Mouse (Mus musculus): ENCODE results near the gene Lgals4.
A peak's percentile ranks its signal among the peaks of the same experiment; 100 is the strongest.
"Not testable (repeated sequence)": the region's sequence is repeated elsewhere in the genome, so short reads cannot be mapped to it uniquely, and the experiment has no call there.

Gene Lgals4

DNA sequence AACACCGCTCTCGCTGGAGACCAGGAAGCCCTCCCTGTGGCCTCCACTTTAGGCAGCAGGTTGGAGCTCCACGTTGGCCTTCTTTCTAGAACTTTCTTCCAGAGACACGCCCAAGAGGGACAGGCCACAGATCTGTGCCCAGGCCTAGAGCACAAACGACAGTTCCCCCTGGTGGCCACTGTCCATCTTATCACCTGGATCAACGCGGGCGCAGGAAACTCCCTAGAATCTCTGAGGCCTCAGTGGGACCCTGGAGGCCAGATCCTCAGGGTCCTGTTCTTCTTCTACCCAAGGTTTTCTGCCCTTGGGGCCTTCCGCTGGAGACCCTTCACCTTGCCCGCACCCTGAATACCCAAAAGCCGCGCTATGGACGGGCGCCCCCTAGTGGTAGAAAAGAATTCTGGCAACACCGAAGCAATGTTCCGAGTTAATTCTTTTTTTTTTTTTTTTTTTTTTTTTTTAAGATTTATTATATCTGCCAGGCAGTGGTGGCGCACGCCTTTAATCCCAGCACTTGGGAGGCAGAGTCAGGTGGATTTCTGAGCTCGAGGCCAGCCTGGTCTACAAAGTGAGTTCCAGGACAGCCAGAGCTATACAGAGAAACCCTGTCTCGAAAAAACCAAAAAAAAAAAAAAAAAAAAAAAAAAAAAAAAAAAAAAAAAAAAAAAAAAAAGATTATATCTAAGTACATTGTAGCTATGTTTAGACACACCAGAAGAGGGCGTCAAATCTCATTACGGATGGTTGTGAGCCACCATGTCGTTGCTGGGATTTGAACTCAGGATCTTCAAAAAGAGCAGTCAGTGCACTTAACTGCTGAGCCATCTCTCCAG is 34.1 kb downstream of the Lgals4 start:
- DNase-seq, result peak; percentile 40 to 58

DNA sequence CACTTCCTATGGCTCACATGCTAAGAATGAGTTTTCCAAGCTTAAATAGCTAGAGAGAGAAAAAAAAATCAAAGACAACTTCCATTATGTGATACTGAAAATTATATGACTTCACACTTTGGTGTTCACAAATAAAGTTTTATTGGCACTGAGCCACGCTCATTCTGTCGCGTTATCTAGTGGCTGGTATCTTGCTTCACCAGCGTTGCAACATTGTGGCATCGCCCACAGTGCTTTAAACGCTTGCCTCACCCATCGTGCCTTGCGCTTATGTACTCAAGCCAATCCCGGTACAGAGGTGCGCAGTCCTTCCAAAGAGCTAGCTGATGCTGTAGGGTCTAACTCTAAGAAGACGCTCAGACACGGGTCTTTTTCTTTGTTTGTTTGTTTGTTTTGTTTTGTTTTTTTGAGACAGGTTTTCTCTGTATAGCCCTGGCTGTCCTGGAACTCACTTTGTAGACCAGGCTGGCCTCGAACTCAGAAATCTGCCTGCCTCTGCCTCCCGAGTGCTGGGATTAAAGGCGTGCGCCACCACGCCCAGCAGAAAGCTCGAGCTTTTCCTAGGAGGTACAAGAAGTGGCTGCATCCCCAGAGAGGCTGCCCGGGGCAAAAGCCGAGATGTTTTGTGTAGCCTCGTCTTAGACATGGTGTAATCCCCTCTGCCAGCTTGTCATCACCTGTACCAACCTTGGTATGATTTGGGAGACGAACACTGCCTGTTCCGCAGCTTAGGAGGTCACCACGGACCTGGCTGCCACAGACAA is 37.4 kb downstream of the Lgals4 start:
- DNase-seq, result no peak

DNA sequence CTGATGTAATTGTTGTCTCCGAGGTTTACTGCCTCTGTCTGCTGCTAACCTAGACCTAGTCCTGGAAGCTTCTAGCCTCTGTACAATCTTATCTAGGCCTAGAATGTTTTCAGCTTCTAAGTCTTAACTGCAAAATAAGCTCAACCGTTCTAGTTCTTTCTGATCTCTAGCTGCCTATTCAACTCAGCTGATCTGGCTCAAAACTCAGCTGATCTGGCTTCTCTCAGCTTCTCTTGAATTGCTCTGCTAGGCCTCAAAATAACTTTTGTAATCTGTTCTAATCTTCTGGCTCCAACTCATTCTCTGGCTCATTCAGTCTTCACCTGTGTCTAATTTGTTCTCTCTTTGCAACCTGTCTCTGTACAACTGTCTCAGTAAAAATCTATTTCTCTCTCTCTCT is 40.9 kb downstream of the Lgals4 start:
- no peak for DNase-seq

DNA sequence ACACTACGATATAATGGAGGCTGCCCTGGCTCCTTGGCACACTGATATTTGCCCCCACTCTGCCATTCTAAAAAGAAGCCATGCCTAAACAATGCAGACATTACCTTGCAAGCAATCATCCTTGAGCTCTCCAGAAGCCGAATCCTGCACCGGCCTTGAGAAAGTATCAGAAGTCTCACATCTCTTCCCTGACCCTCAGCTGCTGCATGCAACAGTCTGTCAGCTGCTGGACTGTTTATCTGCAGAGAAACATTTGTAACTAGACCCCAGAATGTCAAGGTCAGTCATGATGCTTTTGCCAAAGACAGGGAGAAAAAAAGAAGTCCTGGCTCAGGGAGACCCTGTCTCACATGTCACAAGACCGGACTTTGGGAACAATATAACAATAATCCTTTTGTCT is 42.4 kb downstream of the Lgals4 start:
- DNase-seq, result no peak

DNA sequence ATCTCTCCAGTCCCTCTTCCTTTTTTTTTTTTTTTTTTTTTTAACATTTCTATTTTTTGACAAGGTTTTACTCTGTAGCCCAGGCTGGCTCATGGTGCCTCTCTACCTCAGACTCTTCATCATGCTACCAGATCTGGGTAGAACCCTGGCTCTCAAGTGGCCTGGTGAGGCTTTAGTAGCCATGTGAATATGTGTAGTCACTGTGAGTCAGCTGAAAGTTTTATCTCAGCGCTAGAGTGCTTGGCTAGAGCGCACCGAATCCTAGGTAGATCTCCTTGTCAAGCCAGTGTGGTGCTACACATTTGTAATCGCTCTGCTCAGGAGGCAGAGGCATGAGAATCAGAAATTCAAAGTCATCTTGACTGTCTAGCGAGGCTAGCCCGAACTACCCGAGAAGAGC is 43.5 kb downstream of the Lgals4 start:
- DNase-seq, result no peak

DNA sequence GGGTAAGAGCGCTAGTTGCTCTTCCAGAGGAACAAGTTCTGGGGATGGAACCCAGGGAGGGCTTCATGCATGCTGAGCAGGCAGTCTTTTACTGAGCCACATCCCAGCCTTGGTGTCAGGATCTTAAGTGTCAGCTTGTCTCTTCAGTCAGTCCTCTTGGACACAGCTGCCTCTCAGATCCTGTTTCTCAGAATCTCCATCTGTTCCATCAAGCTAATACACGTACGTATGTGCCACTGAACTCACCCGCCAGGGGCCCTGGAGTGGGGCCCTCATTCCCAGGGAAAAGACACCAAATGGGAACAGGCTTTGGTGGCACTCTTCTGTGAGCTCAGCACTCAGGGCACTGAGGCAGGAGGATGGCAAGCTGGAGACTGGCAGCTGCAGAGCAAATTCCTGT is 44.2 kb downstream of the Lgals4 start:
- no peak for DNase-seq

DNA sequence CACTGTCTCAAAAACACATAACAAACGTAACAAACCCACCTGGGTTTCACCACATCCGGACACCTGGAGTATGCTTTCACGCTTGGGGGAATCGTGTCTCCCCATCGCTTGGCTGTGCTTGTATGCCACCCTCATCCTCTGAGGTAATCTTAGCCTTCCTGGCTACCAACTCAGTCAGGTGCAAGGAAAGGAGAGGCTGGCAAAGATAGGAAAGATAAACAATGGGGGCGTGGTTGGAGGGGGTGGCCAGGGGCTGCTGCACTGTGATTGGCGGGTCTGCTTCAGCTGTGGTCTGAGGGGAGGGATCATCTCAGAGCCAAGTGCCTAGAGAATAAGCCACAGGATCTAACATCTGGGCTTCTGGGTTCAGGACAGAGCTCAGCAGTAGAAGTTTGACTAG is 46.0 kb downstream of the Lgals4 start:
- DNase-seq, result peak in 1 of 2 experiments; percentile 56

DNA sequence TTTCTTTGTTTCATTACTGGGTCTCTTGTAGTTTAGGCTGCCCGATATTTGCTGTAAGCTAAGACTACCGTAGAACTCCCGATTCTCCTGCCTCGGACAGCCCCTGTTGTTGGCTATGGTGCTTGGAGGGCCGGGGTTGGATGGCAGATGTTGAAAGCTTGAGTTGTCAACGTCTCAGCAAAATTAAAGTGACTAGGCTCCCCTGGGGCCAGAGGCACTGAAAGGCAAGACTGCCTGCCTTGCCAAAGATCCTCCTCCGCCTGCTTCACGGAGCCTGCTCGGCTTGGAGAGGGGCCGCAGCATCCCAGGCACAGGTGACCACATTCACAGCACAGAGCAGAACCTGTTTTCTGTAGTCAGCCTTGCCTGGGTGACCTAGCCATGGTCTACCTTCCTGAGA is 46.9 kb downstream of the Lgals4 start:
- DNase-seq, result no peak

DNA sequence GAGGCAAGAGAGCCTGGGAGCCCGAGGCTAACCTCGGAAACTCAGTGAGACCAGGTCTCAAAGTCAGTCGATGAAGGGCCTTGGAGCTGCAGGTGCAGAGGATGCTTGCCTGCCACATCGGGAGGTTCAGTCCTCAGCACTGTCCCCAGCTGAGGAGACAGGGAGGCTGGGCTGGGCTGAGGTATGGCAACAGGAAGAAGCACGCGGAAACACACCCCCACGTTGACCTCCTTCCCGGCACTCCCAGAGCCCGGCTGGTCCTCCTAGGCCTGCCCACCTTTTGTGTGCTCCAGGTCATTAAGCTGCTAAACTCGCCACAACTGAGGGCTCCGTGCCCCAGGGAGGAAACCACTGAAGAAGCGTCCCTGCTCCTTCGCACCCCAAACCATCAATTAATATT is 47.5 kb downstream of the Lgals4 start, which contains the start of gene Capn12:
Gene Capn12 (plus strand): TSS at position 224 of the 400 bp plus-strand sequence.
- DNase-seq, result no peak

DNA sequence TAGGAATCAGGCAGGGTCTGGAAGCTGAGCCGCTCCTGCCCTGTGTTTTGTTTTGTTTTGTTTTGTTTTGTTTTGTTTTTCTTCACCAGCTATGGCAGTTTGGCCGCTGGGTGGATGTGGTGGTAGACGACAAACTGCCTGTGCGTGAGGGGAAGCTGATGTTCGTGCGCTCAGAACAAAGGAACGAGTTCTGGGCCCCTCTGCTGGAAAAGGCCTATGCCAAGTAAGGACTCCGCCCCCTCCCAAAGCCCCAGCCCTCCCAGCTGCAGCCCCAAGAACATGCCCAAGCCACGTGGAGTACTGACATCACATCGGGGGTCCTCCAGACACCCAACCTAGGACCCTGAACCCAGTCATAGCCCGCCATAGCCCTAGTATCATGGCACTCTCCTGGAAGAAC is 49.4 kb downstream of the Lgals4 start:
- DNase-seq, result no peak

DNA sequence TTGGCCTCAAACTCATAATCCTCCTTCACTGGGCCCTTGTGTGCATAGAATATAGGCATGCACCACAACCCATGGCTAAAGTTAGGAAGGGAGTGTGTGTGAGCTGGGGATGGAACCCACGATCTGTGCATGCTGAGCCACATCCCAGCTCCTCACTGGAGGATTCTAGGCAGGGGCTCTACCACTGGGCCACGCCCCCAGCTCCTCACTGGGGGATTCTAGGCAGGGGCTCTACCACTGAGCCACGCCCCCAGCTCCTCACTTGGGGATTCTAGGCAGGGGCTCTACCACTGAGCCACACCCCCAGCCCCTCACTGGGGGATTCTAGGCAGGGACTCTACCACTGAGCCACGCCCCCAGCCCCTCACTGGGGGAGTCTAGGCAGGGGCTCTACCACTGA is 50.0 kb downstream of the Lgals4 start:
- not testable (repeated sequence) for DNase-seq

DNA sequence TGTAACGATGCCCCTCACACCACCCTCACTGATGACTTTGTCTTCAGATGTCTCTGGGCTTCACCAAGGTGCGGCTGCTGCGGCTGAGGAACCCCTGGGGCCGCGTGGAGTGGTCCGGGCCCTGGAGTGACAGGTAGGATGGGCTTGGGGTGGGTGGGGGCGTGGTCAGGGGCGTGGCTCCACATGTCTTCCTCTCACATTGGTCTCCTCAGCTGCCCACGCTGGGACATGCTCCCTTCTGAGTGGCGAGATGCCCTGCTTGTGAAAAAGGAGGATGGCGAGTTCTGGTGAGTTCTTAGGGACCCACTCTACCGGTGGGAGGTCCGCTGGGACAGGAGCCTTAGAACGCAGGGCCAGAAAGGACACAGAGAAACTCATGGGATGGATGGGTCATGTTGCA is 52.8 kb downstream of the Lgals4 start:
- no peak for DNase-seq

DNA sequence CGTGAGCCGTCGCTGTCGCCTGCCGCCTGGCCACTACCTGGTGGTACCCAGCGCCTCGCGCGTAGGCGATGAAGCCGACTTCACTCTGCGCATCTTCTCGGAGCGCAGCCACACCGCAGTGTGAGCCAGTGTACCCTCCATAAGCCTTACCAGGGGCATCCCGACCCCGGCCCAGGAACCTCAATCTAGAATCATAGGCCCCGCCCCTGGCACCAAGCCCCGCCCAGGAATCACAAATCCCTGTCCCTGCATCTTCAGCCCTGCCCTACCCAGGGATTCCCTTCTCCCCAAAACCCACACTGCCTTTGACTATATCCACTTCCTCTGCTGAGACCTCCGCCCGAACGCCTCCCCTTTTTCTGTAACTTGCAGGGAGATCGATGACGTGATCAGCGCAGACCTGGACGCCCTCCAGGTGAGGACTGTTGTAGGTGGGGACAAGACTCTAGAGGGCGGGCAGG is 55.1 kb downstream of the Lgals4 start:
- DNase-seq, result no peak

All from thymus, adult 18-20 months (tissue).